Comparison of ENCODE assay signal across 8 mouse cellular contexts in the genomic region with DNA sequence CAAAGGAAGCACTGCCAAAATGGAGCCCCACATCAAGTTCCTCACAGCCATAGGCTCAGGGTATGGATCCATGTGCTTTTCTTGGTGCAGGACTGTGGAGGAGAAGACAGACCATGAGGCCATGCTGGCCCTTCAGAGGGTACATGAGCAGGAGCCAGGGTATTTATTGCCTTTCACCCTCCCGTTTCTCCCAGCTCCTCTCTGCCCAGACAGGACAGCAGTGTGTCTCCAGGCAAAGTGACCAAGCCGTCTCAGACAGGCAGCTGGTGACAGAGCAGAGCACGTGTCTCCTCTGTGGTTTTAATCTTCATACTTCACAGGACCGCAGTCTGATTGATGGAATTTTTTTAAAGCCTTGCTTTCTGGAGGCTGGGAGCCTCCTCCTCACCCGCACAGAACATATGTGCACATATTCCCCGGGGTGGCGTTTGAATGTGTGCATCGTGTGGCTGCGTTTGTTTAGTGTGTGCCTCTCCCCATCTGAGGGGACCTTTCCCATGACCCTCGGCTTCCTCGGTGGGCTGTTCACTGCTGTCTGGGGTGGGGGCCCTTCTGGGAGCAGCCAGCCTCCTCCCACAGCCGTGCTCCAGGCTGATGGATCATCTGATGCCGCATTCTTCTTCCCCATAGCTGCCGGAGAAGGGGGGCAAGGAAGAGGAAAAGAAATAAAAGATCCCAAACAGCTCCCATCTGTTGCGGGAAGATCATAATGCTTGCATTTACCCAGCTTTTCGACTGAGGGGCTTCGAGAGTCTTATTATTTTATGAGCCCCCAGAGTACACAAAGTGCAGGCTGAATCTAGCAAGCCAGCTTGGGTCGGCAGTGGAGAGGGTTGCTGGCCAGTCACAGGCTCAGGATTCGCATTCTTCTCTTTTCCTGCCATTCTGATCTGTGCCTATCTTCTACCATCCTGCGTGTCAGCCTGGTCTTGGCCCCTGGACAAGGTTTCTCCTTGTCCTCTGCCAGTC.
DNase-seq lines count a peak whose midpoint lies in the region; ATAC-seq lines count a peak whose summit lies in the region.

No protein-coding gene starts in this region.

- H3K9me3 ChIP-seq in heart, embryonic 15.5 days (replicated peaks), result no peaks in the 10 kb centered on the region
- no peaks in the 10 kb centered on the region for H3K9me3 ChIP-seq in hindbrain, embryonic 15.5 days
- H3K9me3 ChIP-seq in midbrain, embryonic 12.5 days, result no peaks in the 10 kb centered on the region

- H3K4me3 ChIP-seq in heart, embryonic 15.5 days, result no peak overlapping the region
- H3K4me3 ChIP-seq in hindbrain, embryonic 15.5 days, result no peak overlapping the region
- no peak overlapping the region for H3K4me3 ChIP-seq in midbrain, embryonic 12.5 days

- 45% methylated on average over 20 of the region's 20 CpGs for WGBS in heart, embryonic 15.5 days
- 15% methylated on average over 20 of the region's 20 CpGs for WGBS in hindbrain, embryonic 15.5 days
- 35% methylated on average over 20 of the region's 20 CpGs for WGBS in midbrain, embryonic 12.5 days

- peaks cover 5% of the 10 kb centered on the region; the same call in 1 of the 2 replicates for H3K4me1 ChIP-seq in heart, embryonic 15.5 days (replicated peaks)
- peaks cover 16% of the 10 kb centered on the region for H3K4me1 ChIP-seq in hindbrain, embryonic 15.5 days (replicated peaks)
- peaks cover 15% of the 10 kb centered on the region for H3K4me1 ChIP-seq in midbrain, embryonic 12.5 days

- no peak overlapping the region for H3K9ac ChIP-seq in heart, embryonic 15.5 days
- H3K9ac ChIP-seq in hindbrain, embryonic 15.5 days, result no peak overlapping the region
- H3K9ac ChIP-seq in midbrain, embryonic 12.5 days (replicated peaks), result no peak overlapping the region

- 0 out of 2 replicates have a peak, but pooled peaks have one; percentile 29 for ATAC-seq in heart, embryonic 15.5 days (replicated peaks; ENCODE audit: insufficient number of reproducible peaks, insufficient read depth, low FRiP score, low read depth)
- peak; percentile 83 for ATAC-seq in hindbrain, embryonic 15.5 days (ENCODE audit: low FRiP score, low read depth)
- peak; percentile 89 for ATAC-seq in midbrain, embryonic 12.5 days (ENCODE audit: low FRiP score, low read depth)
- ATAC-seq in erythroid progenitor cell, adult 5-6 weeks (replicated peaks; ENCODE audit: low FRiP score, poor library complexity, severe bottlenecking), result no peak

- DNase-seq in heart, postnatal 4 days, result no peak
- DNase-seq in brain, embryonic 18.5 days (ENCODE audit: low read depth, low spot score), result peak; percentile 3
- DNase-seq in cerebellum, adult 11 months, result no peak
- DNase-seq in testis, postnatal 10 days (ENCODE audit: low spot score), result no peak

- H3K27ac ChIP-seq in heart, embryonic 15.5 days, result no peak overlapping the region
- no peak overlapping the region for H3K27ac ChIP-seq in hindbrain, embryonic 15.5 days (replicated peaks)
- peak overlapping the region; percentile 47; the same call in 1 of the 2 replicates for H3K27ac ChIP-seq in midbrain, embryonic 12.5 days (replicated peaks)

- H3K36me3 ChIP-seq in heart, embryonic 15.5 days, result no peaks in the 10 kb centered on the region
- H3K36me3 ChIP-seq in hindbrain, embryonic 15.5 days, result no peaks in the 10 kb centered on the region
- no peaks in the 10 kb centered on the region for H3K36me3 ChIP-seq in midbrain, embryonic 12.5 days

- H3K27me3 ChIP-seq in heart, embryonic 15.5 days, result peaks cover 8% of the 10 kb centered on the region; the same call in 1 of the 2 replicates
- H3K27me3 ChIP-seq in hindbrain, embryonic 15.5 days, result no peaks in the 10 kb centered on the region
- no peaks in the 10 kb centered on the region for H3K27me3 ChIP-seq in midbrain, embryonic 12.5 days

- 0 out of 2 replicates have a peak overlapping the region, but pooled peaks have one; percentile 6 for H3K4me2 ChIP-seq in heart, embryonic 15.5 days
- H3K4me2 ChIP-seq in hindbrain, embryonic 15.5 days, result peak overlapping the region; percentile 44
- H3K4me2 ChIP-seq in midbrain, embryonic 12.5 days (replicated peaks), result peak overlapping the region; percentile 41
